Mouse (Mus musculus): ENCODE data around the gene Cyp2c23. TPM values are rescaled to one million over a fixed set of nuclear protein-coding genes. Genes with fewer than 3 reads are reported as not detected.
A peak's percentile ranks its signal among the peaks of the same experiment; 100 is the strongest.

The Cyp2c23 gene
- total RNA-seq, 2 experiments from 2014 or later, result 0.14 TPM; not detected in 1

DNA sequence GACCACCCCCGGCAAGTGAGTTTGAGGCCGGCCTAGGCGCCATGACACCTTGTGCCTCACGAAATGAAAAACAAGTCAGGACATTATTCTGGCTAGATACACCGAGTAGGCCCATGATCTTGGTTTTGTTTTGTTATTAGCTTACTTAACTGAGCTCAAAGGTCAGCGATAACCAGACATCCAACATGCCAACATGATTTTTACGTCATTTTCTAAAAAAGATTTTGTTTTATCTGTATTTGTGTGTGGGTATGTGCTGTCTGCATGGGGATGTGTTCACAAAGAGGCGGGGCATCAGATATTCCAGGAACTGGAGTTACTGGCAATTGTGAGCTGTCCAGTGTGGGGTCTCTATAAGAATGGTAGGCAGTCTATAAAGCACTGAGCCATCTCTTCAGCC is 56.9 kb downstream of the Cyp2c23 start:
- DNase-seq (ENCODE audit: low spot score), result no peak

DNA sequence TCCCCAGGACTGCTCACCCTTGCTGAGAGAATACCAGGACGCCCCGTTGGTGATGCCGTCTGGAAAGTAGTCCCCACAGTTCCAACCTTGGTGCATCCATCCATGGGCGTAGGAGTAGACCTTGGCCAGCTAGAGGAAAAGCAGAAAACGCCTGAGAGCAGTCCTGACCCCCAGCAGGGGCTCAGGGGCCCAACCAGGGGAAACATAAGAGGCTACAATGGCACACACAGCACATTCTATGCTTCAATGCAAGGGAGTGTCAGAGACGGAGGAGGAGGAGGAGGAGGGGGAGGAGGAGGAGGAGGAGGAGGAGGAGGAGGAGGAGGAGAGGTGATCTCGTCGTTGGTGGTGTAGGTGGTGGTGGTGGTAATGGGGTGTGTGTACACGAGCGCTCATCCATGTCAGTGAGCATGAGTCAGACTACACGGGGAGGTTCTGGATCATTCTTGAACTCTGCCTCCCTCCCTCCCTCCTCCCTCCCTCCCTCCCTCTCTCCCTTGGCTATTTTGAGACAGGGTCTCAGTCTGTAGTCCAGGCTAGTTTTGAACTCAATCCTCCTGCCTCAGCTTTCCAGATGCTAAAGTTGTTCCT is 60.5 kb downstream of the Cyp2c23 start:
- no peak for DNase-seq (ENCODE audit: low spot score)

DNA sequence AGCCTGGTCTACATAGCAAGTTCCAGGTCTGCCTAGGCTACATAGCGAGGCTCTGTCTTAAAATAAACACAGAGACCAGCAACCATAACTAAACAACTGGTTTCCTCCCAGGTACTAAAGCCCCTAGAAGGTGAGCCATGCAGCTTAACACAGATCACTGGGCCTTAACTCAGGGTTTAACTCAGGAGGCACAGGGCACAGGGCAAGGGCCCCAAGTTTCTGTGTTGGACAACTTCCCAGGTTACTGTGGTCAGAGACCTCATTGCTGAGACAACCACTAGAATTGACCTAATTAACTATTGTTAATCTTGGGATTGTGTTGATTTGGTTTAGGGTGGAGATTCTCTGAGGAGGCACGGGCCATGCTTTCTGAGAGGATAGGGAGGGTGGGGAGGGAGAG is 62.5 kb downstream of the Cyp2c23 start:
- no peak for DNase-seq (ENCODE audit: low spot score)

DNA sequence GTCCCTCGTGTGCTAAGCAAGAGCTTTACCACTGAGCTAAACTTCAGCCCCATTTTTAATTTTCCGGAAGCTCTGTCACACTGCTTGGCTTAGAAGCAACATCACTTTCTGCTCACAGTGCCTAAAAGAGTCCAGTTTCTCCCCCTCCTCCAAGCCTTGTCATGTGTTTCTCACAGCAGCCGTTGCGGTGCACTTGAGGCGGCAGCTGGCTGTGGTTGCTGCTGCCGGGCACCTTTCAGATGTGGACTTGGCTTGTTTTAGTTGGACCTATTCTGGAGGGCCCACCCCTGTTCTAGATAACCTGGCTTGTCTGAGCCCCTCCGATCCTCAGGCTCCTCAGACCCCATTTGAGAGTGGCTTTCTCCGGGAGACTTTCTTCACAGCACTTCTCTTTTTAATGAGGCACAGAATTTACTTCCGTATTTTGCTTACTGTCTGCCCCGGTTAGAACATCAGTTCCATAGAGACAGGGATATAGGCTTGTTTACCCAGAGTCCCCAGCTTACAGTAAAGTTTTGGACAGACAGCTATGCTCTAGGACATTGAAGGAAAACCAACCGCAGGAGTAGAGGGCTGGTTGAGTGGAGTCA is 63.4 kb downstream of the Cyp2c23 start:
- no peak for DNase-seq (ENCODE audit: low spot score)

DNA sequence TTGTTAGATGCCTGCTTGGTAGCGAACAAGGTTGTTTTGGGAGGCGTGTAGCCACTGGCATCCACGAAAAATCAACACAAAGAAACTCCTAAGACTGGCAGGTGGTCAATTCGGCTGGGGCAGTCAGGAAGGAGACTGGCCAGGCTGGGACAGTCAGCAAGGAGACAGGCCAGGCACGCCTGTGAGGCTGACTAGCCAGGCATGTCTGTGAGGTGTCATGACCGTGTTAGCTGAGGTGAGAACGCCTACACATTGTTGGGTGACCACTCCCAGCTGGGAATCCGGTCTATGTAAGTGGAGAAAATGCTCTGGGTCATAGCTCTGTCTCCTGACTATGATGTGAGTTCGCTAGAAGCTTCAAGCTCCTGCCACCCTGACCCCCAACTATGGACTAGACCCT is 66.2 kb downstream of the Cyp2c23 start:
- no peak for DNase-seq (ENCODE audit: low spot score)

DNA sequence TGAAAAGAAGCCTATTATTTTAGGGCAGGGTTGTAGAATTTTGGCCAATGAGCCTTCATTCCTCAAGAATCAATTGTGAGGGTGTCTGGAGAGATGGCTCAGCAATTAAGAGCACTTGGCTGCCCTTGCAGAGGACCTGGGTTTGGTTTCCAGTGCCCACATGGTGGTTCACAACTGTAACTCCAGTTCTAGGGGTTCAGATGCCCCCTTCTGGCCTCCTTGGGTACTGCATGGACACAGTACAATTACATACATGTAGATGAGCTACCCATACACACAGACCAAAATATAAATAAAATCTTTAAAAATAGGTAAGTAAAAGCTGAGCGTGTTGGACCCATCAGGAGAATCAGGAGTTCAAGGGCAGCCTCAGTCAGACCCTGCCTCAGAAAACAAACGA is 67.8 kb downstream of the Cyp2c23 start:
- DNase-seq (ENCODE audit: low spot score), result no peak

DNA sequence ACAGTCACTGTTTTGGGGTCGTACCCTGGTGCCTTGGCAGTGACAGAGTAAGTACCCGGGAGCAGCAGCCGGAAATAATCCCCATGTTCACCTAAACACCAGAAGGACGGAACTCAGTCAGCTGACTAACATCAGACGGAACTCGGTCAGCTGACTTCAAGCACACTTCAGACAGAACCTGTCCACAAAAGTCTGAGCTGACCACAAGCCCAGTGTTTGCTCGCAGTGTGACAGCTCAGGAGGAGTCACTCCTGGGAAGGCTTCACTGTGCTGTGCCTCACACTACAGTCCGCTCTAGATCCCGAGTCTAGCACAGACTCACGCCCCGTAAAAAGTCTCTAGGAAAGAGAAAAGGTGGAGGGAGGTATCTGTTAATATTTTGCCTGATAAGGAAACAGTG is 69.0 kb downstream of the Cyp2c23 start:
- no peak for DNase-seq (ENCODE audit: low spot score)

DNA sequence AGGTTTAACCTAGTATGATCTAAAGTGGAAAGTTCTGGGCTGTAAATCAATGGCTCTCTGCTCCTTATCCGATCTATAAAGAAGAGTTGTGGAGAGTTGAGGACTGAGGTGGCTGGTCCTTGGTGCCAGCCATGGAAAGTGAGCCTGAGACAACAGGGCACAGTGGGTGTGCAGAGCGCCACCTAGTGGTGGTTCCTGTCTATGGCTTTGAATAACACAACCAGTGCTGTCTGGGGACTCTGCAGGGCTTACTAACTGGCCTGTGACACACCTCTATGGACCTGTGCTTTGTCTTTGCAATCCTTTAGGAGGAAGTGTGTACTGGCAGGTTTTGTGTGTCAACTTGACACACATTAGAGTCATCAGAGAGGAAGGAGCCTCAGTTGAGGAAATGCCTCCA is 69.8 kb downstream of the Cyp2c23 start:
- peak; percentile 73 for DNase-seq (ENCODE audit: low spot score)

DNA sequence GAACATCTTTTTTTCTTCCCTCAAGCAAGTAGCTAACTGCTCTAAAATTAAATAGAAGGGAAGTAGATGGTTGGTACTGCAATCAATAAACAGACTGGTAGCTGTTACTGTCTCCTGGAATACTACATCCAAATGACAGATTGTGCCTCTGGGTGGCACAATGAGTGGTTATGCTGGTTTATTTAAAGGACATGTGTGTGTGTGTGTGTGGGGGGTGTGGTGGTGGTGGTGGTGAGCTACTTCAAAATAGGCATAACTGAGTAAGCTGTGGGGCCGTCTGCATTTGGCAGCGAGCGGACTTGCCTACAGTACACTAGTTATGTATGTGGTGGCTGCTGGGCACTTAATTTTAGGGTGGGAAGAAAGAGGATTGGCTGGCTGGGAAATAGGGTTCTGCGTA is 71.1 kb downstream of the Cyp2c23 start:
- DNase-seq (ENCODE audit: low spot score), result no peak

DNA sequence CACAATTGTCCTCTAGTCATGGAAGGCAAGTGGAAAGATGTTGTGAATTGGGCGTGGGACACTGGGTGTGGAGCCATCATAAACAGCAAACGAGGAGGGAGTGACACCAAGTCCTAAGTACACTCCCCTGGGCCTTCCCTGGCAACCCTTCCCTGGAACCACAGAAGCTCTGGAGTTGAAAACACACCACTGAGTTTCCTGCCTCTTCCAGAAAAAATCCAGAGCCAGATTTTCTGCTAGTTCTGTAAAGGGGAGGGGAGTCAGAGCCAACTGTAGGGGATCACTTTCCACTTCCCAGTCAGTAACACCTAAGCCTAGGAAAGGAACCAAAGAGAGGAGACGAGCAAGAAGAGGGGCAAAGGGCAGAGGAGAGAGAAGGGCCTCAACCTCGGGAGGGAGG is 71.6 kb downstream of the Cyp2c23 start:
- peak; percentile 54 for DNase-seq (ENCODE audit: low spot score)

DNA sequence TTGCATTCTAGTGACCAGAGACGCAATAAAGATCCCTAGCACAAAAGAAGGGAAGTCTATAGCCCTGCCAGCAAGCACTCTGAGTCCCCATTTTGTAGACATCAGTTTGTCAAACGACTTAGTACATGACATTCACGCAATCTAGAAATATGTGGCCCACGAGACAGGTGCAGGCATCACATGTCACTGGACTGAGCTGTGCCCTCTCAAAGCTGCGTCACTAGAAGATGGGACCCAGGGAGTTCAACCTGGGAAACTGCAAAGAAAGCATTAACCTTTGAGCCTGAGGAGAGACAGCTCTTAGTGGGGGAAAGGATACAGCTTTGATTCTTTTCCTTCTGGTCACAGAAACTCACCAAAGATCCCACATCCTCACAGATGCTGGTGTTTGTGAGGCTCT is 73.7 kb downstream of the Cyp2c23 start:
- DNase-seq (ENCODE audit: low spot score), result no peak

Other genes starting within 250 kb of the Cyp2c23 start
- under 1 TPM; 0.07 to 0.16 TPM for gene Abcc2, start 247.0 kb downstream of the Cyp2c23 start, total RNA-seq (2021)
- 10 to 100 TPM; 12.0 TPM for gene Dnmbp, start 89.0 kb downstream of the Cyp2c23 start, total RNA-seq (2021)
- under 1 TPM; 0.25 to 0.90 TPM for gene Cpn1, start 42.7 kb downstream of the Cyp2c23 start, total RNA-seq (2021)
- gene Erlin1, start 40.6 kb upstream of the Cyp2c23 start, total RNA-seq (2021), result 1 to 10 TPM; 5.8 to 6.1 TPM
- gene Chuk, start 78.3 kb upstream of the Cyp2c23 start, total RNA-seq (2021), result 10 to 100 TPM; 12.0 to 16.3 TPM
- 1 to 10 TPM; 5.1 to 7.4 TPM for gene Cwf19l1, start 106.7 kb upstream of the Cyp2c23 start, total RNA-seq (2021)
- 10 to 100 TPM; 10.5 to 15.4 TPM for gene Bloc1s2, start 117.2 kb upstream of the Cyp2c23 start, total RNA-seq (2021)
- not detected for gene Pkd2l1, start 163.2 kb upstream of the Cyp2c23 start, total RNA-seq (2021)
- gene Scd3, start 174.1 kb upstream of the Cyp2c23 start, total RNA-seq (2021), result not detected